Mouse (Mus musculus): ENCODE results near the gene Saysd1.

Saysd1 gene

GRCm38 (mm10) chr14:20162686-20163085, 24.4 kb upstream of the Saysd1 start:
- peak; percentile 80 for DNase-seq

DNA sequence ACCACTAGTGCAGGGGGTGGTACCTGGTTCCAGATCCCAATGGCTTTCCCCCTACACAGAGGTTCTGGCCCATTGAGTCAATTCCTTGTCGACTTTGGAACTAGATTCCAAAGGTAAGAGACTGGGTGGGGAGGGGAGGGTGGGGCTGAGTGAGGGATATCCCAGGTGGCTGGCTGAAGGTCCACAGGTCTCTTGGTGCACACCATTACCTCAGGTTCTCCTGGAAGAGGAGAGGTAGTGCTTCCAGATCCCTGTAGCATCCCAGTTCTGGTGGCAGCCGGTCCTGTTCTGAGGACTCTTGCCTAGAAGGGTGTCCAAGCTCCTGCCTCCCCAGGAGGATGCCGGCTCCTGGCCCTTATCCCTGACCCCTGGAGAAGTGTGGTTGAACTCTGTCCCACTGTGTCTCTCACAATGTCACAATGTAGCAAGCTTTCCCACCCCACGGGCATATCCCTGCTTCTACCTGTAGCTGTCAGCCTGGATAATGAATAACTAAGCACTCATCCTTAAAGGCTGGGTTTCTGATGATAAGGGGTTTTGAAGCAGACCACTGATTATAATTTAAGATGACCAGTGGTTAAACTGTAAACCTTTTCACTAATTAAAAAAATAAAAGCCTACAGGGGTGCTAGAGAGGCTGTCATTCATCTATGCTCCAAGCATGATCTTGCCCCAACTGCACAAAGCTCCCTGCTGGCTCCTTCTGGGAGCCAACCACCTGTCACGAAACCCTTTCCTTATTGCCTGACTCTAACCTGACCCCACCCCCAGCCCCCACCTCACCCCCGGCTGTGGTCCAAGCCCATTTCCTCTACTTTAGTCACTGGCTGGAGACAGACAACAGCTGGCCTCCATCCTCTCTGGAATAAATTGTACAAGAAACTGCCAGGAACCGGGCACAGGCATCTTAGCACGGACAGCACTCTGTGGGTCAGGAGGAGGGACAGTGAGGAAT, 20.7 kb upstream of the Saysd1 start:
- peak; percentile 85 for DNase-seq

DNA sequence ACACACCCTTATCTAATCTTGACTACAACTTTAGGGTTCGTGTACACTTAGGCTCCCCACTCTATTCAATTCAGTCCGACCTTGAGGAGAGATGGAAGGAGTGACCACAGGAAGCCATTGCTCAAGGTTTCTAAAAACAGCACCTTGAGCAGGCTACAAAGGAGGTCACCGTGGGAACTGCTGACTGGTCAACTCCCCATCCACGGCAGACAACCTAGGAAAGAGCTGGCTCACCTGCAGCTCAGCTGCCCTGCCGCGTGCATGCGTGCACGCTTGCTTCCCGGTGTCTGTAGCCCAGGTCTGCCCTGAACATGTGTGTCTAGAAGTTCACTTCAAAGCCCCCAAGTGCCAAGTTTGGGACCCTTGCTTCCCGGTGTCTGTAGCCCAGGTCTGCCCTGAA, 19.3 kb upstream of the Saysd1 start:
- DNase-seq: peak; percentile 52

GRCm38 (mm10) chr14:20155718-20156117, 17.4 kb upstream of the Saysd1 start:
- no peak for DNase-seq

DNA sequence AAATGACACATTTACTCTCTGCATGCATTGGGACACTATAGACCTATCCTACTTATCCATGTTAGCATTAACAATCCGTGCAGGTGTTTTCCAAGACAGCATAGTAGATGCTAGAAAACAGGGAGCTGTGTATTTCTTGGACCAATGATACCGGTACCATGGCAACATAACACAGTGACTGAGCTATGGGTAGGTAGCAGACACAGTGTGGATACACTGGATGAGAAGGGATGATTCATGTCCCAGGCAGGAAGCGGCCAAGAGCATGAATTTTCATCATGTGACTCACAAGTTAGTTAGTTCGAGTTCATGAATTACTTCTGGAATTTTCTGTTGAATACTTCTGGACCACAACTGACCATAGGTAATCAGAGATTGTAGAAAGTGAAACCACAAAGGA, 16.6 kb upstream of the Saysd1 start:
- DNase-seq: no peak

DNA sequence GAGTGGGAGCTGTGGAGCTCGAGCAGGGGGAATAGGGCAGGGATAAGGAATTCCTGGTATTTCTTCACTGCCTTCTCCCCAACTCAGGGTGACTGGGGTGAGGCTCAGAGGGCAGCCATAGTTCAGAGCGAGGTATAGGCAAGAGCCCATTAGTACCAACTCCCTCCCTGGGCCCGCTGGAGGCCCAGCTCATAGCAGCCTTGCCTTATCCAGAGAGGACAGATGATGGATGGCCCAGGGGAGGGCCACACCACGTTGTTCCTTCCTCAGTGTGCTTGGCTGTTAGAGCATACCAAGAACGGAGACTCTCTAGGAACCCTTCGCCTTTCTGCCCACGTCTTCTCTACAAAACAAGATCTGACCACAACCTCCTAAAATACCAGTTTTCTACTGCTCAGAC, 15.9 kb upstream of the Saysd1 start:
- DNase-seq: no peak

DNA sequence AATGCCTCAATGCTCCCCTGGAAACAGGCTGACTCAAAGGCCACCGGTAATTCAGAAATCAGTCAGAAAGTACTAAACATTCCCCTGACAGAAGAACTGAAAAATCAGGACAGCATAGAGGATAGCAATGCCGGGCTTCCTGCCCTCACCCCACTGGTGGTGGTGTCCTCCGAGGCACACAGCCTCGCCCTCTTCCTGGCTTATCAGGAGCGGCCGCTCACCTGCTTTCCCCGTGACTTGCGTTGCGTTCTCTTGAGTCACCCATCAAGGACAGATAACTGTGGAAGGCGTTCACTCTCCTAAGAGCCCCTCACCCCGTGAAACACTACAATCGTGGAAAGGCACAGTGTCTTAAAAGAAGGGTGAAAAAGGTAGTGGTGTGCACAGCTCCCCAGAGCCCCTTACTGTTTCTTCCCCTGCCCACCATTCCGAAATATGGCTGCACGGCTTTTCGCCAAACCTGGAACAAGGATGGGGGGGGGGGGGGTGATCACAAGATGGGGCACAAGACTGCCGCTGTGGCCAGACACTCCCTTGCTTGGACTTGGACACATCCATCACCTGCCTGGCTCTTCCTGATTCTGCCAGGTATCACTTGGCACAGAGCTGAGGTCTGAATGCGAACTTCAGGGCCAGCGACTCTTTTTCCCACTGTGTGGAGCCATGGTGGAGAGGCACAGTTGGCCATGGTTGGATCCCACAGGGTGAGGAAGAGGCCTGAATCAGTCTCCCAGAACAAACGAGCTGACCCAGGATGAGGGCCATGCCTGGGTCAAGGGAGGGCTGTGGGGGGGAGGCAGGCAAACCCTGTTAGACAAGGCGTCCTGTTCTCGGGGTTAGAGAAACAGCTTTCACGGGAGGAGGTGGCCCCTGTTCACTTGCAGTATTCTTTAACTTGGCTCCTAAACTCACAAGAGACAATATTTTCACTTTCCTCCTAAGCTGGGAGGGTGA, 11.1 kb upstream of the Saysd1 start:
- peak; percentile 7 for DNase-seq

GRCm38 (mm10) chr14:20148514-20148913, 10.2 kb upstream of the Saysd1 start:
- DNase-seq: no peak

GRCm38 (mm10) chr14:20147854-20148253, 9.5 kb upstream of the Saysd1 start:
- DNase-seq: peak; percentile 43

GRCm38 (mm10) chr14:20144093-20144492, 5.8 kb upstream of the Saysd1 start:
- DNase-seq: peak; percentile 7

DNA sequence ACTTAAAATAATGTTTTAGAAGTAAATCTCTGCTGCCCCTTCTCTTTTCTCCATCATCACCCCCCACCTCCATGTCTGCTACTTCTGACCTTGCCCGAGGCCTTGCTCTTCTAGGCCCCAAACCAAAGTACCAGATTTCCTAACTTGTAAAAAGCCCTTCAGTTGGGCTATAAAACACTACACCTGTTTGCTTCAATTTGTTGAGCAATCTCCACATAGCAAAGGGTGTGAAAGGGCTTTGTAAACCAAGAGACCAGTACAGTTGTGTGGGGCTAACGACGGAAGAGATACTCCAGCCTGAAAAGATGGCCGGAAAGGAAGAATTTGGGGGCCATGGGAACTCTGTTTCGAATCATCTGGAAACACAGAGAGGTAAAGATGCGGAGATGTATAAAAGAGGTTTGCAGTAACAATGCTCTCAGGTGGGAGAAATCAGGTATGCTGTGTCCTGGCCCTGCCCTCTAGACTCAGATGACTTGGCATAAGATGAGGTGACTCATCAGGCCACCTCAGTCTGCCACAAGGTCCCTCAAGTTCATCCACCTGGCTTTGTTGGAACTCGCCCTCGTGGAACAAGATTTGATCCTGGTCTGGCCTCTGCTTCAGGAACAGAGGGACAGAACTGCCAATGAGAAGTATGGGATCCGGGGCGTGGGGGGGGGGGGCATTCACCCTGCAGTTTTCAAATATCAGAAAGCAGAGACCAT, 3.2 kb downstream of the Saysd1 start:
- no peak for DNase-seq

GRCm38 (mm10) chr14:20128162-20128561, 10.2 kb downstream of the Saysd1 start:
- DNase-seq: no peak

DNA sequence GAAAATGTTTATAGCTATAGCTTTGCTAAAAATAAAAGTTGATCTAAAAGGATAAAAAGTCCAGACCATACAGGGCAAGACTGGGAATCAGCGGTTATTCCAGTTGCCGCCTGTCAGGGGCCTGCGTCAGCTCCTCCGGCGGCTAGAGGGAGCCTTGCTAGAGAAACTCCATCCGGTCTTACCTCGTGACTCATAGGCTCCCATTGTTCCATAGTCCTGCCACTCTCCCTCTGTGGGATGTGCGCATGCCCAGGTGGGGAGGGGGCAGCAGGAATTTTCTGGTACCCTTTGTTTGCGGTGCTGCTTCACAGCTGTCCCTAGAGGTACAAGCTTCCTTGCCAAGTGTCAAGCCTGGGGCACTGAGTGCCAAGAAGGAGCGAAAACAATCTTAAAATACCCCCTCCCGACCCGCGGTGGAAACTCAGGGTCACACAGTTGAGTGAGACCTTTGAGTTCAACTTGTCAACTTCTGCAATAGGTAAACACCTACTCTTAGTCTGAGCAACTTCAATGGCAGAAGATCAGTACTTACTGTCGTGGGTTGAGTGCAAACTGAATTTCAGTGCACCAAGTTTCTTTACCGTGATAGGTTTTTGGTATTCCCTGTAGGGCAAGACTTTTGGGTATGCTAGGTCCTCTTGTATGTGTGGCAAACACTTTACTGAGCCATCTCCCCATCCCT, 10.8 kb downstream of the Saysd1 start:
- DNase-seq: no peak

DNA sequence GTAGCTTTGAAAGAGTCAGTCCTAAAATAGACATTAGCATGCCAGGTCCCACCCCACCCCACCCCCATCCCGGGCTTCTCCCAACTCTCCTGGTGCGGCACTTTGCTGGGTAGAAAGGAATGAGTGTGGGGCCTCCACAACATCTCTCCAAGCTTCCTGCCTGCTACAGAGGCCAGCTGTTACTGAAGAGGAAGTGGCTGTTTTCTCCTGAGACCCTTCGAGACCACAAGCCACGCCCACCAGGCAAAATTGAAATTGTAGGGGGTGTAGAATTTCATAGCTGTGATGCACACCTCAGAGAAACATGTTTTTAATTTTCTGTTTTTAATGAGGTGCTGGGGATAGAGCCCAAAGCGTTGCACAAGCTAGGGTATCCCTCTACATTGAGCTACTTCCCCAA, 17.5 kb downstream of the Saysd1 start:
- DNase-seq: no peak

DNA sequence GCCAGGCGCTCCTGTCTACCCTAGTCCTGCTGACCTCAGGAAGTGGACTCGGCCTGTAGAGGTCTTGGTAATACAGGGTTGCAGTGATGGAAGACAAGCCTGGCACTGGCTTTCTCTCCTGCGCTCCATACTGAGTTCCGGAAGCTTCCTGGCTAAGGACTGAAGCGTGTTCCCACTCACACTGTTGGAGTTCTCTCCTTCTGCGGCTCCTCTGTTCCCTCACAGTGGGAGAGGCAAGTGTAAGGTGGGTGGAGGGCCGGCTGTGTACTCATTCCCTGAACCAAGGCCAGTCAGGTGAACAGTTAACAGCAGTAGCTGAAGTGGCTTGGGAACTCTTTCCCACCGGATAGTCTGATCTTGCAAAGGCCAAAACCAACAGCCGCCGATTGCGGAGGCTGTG, 18.3 kb downstream of the Saysd1 start:
- no peak for DNase-seq

DNA sequence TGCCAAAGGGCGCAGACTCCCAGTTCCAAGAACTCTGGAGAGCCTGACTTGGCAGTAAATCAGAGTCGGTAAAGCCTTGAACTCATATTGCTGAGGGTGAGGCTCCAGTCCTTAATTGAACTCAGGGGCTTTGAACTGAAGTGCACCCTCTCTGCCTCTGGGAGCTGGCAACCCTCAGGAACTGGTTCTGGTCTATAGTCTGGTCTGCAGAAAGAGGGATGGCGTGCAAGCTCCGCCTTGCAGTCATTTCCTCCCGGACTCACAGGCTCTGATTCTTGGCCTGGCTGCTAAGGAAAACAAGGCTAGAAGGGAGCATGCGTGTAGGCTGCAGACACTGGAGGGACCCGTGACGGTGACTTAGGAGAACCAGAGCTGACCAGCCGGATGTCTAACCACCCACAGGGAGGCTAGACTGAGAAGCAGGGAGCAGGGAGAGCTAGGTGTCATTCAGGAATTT, 22.2 kb downstream of the Saysd1 start:
- DNase-seq: peak; percentile 81

DNA sequence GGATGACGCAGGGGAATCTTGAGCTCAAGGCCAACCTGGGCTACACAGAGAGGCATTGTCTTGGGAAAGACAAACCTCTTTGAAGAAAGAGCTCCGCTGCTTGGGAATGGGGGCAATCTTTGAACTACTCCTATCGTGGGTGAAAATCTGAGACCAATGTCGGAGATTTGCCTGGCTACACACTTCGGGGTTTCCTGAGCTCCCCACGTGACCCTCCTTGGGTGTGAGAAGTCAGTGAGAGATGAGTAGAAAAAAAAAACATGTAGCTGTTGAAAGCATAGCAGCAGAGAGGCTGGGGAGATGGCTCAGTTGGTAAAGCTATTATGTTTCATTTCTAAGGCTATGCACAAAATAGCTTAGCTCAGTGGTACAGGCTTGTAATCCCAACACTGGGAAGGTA, 23.4 kb downstream of the Saysd1 start:
- no peak for DNase-seq

GRCm38 (mm10) chr14:20113964-20114363, 24.4 kb downstream of the Saysd1 start:
- peak; percentile 94 for DNase-seq

DNA sequence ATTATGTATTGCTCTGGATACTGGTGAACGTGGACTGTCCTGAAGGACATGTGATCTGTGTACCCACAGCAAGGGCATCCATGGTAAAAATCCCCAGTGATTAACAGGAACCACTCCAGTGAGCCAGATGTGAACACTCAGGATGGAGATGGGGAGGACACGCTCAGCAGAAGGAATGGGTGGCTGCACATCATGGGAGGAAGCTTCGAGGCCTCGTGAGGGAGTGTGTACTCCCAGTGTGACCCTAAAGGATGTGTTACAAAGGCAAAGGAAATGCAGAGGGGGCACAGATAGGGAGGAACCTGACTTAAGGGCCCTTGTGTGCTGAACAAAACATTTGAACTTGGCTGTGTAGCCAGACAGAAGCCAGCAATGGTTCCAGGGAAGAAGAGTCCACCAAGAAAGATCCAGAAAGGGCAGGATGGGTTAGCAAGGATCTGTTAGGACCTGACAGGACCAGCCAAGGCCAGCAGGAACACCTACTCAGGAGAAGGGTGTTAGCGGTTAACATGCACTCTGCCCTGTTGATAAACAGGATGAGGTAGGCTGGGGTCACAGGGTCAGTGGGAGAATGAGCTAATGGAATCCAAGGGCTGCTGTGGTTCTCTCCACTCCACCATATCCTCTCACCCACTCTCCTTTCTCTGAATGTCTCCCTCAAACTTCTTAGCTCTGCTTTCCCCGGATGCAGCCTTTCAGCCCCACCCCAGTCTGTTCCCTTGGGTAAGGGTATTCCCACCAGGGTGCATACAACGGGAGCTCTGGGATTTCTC, 25.0 kb downstream of the Saysd1 start:
- DNase-seq: no peak

DNA sequence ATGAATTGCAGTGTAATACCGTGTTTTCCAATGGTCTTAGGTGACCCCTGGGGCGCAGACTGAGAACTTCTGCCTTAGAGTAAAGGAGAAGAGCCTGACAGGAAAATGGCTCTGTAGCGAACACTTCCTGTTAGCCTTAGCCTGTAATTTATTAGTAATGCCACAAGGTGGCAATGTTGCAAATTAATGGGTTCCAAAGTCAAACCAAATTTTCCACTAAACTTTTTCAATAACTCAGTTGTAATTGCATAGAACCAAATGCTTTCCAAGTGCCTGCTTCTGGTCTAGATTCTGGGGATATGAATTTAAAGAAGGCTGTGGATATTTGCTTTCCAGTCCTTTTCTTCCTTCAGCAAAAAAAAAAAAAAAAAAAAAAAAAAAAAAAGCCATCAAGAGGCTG, 26.1 kb downstream of the Saysd1 start:
- DNase-seq: no peak

DNA sequence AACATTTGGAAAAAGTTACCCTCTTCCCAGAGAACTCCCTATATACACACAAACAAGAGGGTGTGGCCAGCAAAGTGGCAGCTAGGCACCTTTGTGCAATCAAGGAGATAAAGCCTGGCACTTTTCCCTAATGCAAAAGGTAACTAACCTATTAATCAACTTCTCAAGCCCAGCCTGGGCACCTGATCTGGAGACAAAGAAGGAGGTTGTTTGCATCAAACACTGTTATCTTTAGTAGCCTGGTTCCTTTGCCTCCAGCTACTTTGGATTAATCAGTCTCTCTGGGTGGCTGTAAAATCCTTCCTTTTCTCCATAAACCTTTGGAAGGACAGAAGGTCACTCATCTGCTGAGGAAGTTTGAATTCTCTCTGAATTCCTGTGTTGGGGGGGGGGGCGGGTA, 27.4 kb downstream of the Saysd1 start:
- no peak for DNase-seq

Measured in kidney, adult 9 months (tissue).